Mouse (Mus musculus): ENCODE results near the gene Lipn.

DNA sequence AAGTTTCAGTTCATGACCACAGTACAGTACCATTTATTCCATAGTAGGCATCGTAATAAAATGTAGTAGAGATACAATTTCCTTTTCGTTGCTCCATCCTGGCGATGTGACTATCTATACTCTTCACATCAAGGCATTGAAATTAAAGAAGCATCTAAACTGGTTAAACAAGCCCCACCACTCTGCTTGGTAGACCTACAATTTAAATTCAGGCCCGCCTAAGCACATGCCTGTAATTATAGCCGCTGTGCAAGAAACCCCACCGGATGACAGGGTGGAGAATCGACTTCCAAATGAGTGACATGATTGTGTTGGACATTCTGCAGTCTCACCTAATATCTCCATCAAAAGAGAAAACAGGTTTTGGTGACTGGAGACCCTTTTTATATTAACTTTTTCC, 34.7 kb downstream of the Lipn start:
- TF ChIP-seq POLR2A (IDR thresholded peaks at IDR 0.05; ENCODE audit: borderline replicate concordance, insufficient read depth, low read length) (no peak), CTCF (IDR thresholded peaks at IDR 0.05; ENCODE audit: borderline replicate concordance, insufficient read depth, low read depth, low read length) (no peak)

Data from cerebellum, adult 2 months (tissue).